Mouse (Mus musculus): ENCODE results near the gene Ostm1.

GRCm38 (mm10) chr10:42585596-42586305 lies 2.1 kb downstream of the Ostm1 start:
- TF ChIP-seq CTCF (IDR thresholded peaks at IDR 0.05; ENCODE audit: low read depth) (no peak), EP300 (IDR thresholded peaks at IDR 0.05; ENCODE audit: low read depth) (no peak)
